Mouse (Mus musculus) retina, postnatal 1 day (tissue): Measurements from ENCODE around the gene Dennd4b.

Source experiments
- DNase-seq: peaks from one replicate; pipeline ENCODE4 v3.0.0-alpha.2; 2012

Gene Dennd4b

GRCm38 (mm10) chr3:90253653-90254418, 11.1 kb upstream of the Dennd4b start, which contains the start of gene Crtc2:
Gene Crtc2 (plus strand): TSS chr3:90254163.
- peak; percentile 99 for DNase-seq

- DNase-seq = no peak
These were observed 10.4 kb upstream of the Dennd4b start for GRCm38 (mm10) chr3:90254419-90255193.

- DNase-seq = no peak
These were observed 9.8 kb upstream of the Dennd4b start for GRCm38 (mm10) chr3:90255194-90255565.

- DNase-seq = no peak
These were observed 9.1 kb upstream of the Dennd4b start for GRCm38 (mm10) chr3:90255784-90256353.

GRCm38 (mm10) chr3:90256731-90257530, 8.1 kb upstream of the Dennd4b start:
- DNase-seq = no peak

GRCm38 (mm10) chr3:90258521-90258920, 6.5 kb upstream of the Dennd4b start:
- DNase-seq = no peak

- no peak for DNase-seq
These were observed 1.7 kb upstream of the Dennd4b start for GRCm38 (mm10) chr3:90263121-90263771.

- DNase-seq = no peak
These were observed 325 bp upstream of the Dennd4b start for GRCm38 (mm10) chr3:90264687-90265033.

- DNase-seq = no peak
These were observed 1.2 kb downstream of the Dennd4b start for GRCm38 (mm10) chr3:90265932-90266741.

GRCm38 (mm10) chr3:90266901-90267775, 2.2 kb downstream of the Dennd4b start:
- DNase-seq = no peak

GRCm38 (mm10) chr3:90268190-90268589, 3.2 kb downstream of the Dennd4b start:
- DNase-seq = no peak

GRCm38 (mm10) chr3:90268971-90269370, 4.0 kb downstream of the Dennd4b start:
- no peak for DNase-seq

GRCm38 (mm10) chr3:90270784-90271183, 5.8 kb downstream of the Dennd4b start:
- no peak for DNase-seq

- no peak for DNase-seq
These were observed 7.2 kb downstream of the Dennd4b start for GRCm38 (mm10) chr3:90272170-90272569.

- no peak for DNase-seq
These were observed 8.9 kb downstream of the Dennd4b start for GRCm38 (mm10) chr3:90273855-90274254.

- DNase-seq = no peak
These were observed 10.3 kb downstream of the Dennd4b start for GRCm38 (mm10) chr3:90275286-90275685.

- no peak for DNase-seq
These were observed 11.9 kb downstream of the Dennd4b start for GRCm38 (mm10) chr3:90276858-90277257.

GRCm38 (mm10) chr3:90277793-90278192, 12.8 kb downstream of the Dennd4b start:
- DNase-seq = no peak

GRCm38 (mm10) chr3:90278211-90278610, 13.2 kb downstream of the Dennd4b start:
- DNase-seq = no peak

GRCm38 (mm10) chr3:90279216-90279615, 14.2 kb downstream of the Dennd4b start:
- no peak for DNase-seq

GRCm38 (mm10) chr3:90279743-90280142, 14.8 kb downstream of the Dennd4b start:
- no peak for DNase-seq
